Mouse (Mus musculus) mouse trophoblast stem cell (cell line): ENCODE results near the gene Flt3l.
"Not testable (repeated sequence)": the region's sequence is repeated elsewhere in the genome, so short reads cannot be mapped to it uniquely, and the experiment has no call there.

Experiments used
- in situ Hi-C, 2 experiments: fragments of 300-500 bp; cut with MseI, MboI; formaldehyde crosslinking; loops; 2 replicates in 1 of 2; 3 replicates in 1 of 2; pipeline ENCODE4 v1.15.1; 2025

The Flt3l gene

GRCm38 (mm10) chr7:45163735-45164490, 27.7 kb upstream of the Flt3l start, which contains the start of gene Slc17a7:
Gene Slc17a7 (plus strand): TSS chr7:45163949.
- in situ Hi-C loops = loop anchor here in 1 of 2 experiments (5.0 kb wide), 1 partner anchor 38 kb away; the partner anchor contains the start of gene Ccdc155

- in situ Hi-C loops = loop anchor here in 1 of 2 experiments (5.0 kb wide), 1 partner anchor 39 kb away; the partner anchor contains the start of gene Ccdc155
These were observed 26.9 kb upstream of the Flt3l start for GRCm38 (mm10) chr7:45162996-45163615.

- in situ Hi-C loops = loop anchor here in 1 of 2 experiments (5.0 kb wide), 1 partner anchor 40 kb away; the partner anchor contains the start of gene Ccdc155
These were observed 26.3 kb upstream of the Flt3l start for GRCm38 (mm10) chr7:45162551-45162950.

GRCm38 (mm10) chr7:45161612-45162473, 25.6 kb upstream of the Flt3l start:
- in situ Hi-C loops = loop anchor here in 1 of 2 experiments (5.0 kb wide), 1 partner anchor 40 kb away; the partner anchor contains the start of gene Ccdc155

- in situ Hi-C loops = loop anchor here in 1 of 2 experiments (5.0 kb wide), 1 partner anchor 41 kb away; the partner anchor contains the start of gene Ccdc155
These were observed 24.6 kb upstream of the Flt3l start for GRCm38 (mm10) chr7:45160866-45161265.

GRCm38 (mm10) chr7:45160316-45160800, 24.1 kb upstream of the Flt3l start:
- in situ Hi-C loops = loop anchor here in 1 of 2 experiments (5.0 kb wide), 1 partner anchor 42 kb away; the partner anchor contains the start of gene Ccdc155

- in situ Hi-C loops = no loop called here
These were observed 22.8 kb upstream of the Flt3l start for GRCm38 (mm10) chr7:45158991-45159390.

- in situ Hi-C loops = no loop called here
These were observed 21.2 kb upstream of the Flt3l start for GRCm38 (mm10) chr7:45157459-45157858.

GRCm38 (mm10) chr7:45156206-45156605, 20.0 kb upstream of the Flt3l start:
- in situ Hi-C loops = no loop called here

- in situ Hi-C loops = no loop called here
These were observed 19.4 kb upstream of the Flt3l start for GRCm38 (mm10) chr7:45155590-45155989.

GRCm38 (mm10) chr7:45154993-45155514, 18.8 kb upstream of the Flt3l start:
- in situ Hi-C loops = no loop called here

- in situ Hi-C loops = no loop called here
These were observed 18.1 kb upstream of the Flt3l start, which contains the start of the genes Pih1d1 and Aldh16a1 for GRCm38 (mm10) chr7:45154096-45154992. Gene Pih1d1 (plus strand): TSS chr7:45154303. Gene Aldh16a1 (minus strand): TSS chr7:45154584.

GRCm38 (mm10) chr7:45153586-45153985, 17.4 kb upstream of the Flt3l start:
- in situ Hi-C loops = no loop called here

GRCm38 (mm10) chr7:45153052-45153451, 16.8 kb upstream of the Flt3l start:
- in situ Hi-C loops = not testable (repeated sequence)

- in situ Hi-C loops = no loop called here
These were observed 15.1 kb upstream of the Flt3l start for GRCm38 (mm10) chr7:45151303-45151702.

- in situ Hi-C loops = no loop called here
These were observed 14.1 kb upstream of the Flt3l start for GRCm38 (mm10) chr7:45150321-45150720.

GRCm38 (mm10) chr7:45149545-45149944, 13.3 kb upstream of the Flt3l start:
- in situ Hi-C loops = no loop called here

- in situ Hi-C loops = no loop called here
These were observed 12.4 kb upstream of the Flt3l start for GRCm38 (mm10) chr7:45148534-45149098.

- in situ Hi-C loops = no loop called here
These were observed 11.7 kb upstream of the Flt3l start for GRCm38 (mm10) chr7:45147899-45148298.

GRCm38 (mm10) chr7:45147267-45147666, 11.0 kb upstream of the Flt3l start:
- in situ Hi-C loops = no loop called here
